Mouse (Mus musculus) CH12.LX (cell line): Measurements from ENCODE around the gene Lpin1.

Experiments used
- CTCF ChIP-seq, 2 experiments: IDR thresholded peaks in 1 of 2; conservative IDR thresholded peaks in 1 of 2; 2 replicates each; pipeline ENCODE4 v1.5.1; 2011 to 2012; ENCODE audit warnings: low read depth in 2 of 2, low read length in 2 of 2, improper control_type of control experiment in 1 of 2, inconsistent platforms in 1 of 2, mild to moderate bottlenecking in 1 of 2, moderate library complexity in 1 of 2
- POLR2A ChIP-seq: IDR thresholded peaks from 2 replicates; pipeline ENCODE4 v1.6.1; 2011; ENCODE audit warnings: low read depth, mild to moderate bottlenecking, improper control_type of control experiment, low read length
- USF1 ChIP-seq: IDR thresholded peaks from 2 replicates; pipeline ENCODE4 v1.6.1; 2014; ENCODE audit warnings: low read depth, mild to moderate bottlenecking, inconsistent platforms, low read length, improper control_type of control experiment

DNA sequence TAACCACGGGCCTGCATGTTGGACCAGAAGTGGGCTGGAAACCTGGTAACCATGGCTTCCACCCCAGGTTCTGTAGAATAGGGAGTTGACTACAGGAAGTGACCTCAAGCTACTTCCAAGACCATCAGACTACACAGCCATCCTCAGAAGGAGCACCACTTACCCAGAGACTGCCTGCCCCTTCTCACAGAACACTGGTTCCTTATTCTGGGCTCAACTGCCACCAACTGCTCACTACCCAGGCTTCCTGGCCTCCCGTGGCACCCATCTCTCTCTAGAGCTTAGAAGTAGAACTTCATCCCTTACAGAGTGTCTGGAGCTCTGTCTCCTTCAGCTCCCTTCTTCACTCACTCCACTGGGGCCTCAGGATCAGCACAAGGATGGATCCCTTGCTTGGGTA, at the start of gene Lpin1:
- TF ChIP-seq CTCF (conservative IDR thresholded peaks at IDR 0.05 in 1 of 2, IDR thresholded peaks at IDR 0.05 in 1 of 2; ENCODE audit: low read depth in 2 of 2, low read length in 2 of 2) (no peak), POLR2A (no peak), USF1 (no peak)
